Mouse (Mus musculus) bone marrow, adult 2 months (tissue): ENCODE measurements around the gene Kcnj11. TPM values are rescaled to one million over a fixed set of nuclear protein-coding genes. Genes with fewer than 3 reads are reported as not detected.

Source experiments
- H3K27ac ChIP-seq: fragments of 200-500 bp; 2 replicates; pipeline ENCODE4 v1.5.1; 2012; ENCODE audit warnings: low read depth, mild to moderate bottlenecking, control low read depth, inconsistent platforms, low read length; ENCODE audit not compliant: control insufficient read depth, poor library complexity, insufficient read depth
- H3K4me1 ChIP-seq: fragments of 200-500 bp; 2 replicates; pipeline ENCODE4 v1.6.1; 2011; ENCODE audit warnings: low read length; ENCODE audit not compliant: control insufficient read depth, insufficient read depth
- H3K4me3 ChIP-seq: fragments of 200-500 bp; replicated peaks from 2 replicates; pipeline ENCODE3; 2011; ENCODE audit warnings: mild to moderate bottlenecking, low read depth, low read length, control low read depth; ENCODE audit not compliant: control insufficient read depth
- CTCF ChIP-seq: fragments of 200-500 bp; IDR thresholded peaks from 2 replicates; pipeline ENCODE4 v1.5.1; 2011; ENCODE audit warnings: low read length, control low read depth; ENCODE audit not compliant: control insufficient read depth, insufficient read depth
- POLR2A ChIP-seq: fragments of 200-500 bp; IDR thresholded peaks from 2 replicates; pipeline ENCODE4 v1.6.1; 2011; ENCODE audit warnings: low read depth, mild to moderate bottlenecking, control low read depth, low read length, borderline replicate concordance; ENCODE audit not compliant: control insufficient read depth
- WGBS: fragments of 180-500 bp; shearing (Covaris S2); methylation state at CpG from one replicate; pipeline ENCODE4 v1.1.7; 2018; 5-methylcytosine and 5-hydroxymethylcytosine counted together
- polyA plus RNA-seq: library from polyadenylated mRNA; stranded (reverse); fragments of >200 nt; gene quantifications from 2 replicates; pipeline ENCODE4 v1.2.4, GENCODE M21; 2011; ENCODE audit warnings: low replicate concordance; ENCODE audit not compliant: missing spikeins, insufficient read depth, insufficient read length

Gene Kcnj11
- polyA plus RNA-seq, 1 experiment: not detected

DNA sequence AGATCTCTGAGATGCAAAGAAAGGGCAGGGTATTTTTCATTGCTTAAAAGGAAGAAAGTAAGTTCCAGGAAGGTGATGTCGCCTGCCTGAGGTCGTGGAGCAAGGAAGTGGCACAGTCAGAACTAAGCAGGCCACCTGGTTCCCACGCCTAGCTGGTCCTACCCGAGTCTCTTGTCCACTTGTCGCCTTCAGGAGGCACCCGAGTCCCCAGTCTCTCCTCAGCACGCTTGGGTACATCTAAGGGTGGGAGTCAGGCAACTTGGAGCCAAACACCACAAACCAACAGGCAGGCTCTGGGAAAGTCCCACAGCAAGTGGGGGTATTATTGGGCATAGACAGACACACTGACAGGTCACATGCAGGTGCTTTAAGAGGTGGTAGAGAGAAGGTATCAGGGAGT is 30.2 kb upstream of the Kcnj11 start:
- WGBS: 24% methylated on average over 7 of the region's 7 CpGs
- no peak overlapping the region for H3K4me3 ChIP-seq
- no peak overlapping the region for H3K27ac ChIP-seq
- TF ChIP-seq CTCF (no peak), POLR2A (no peak)
- no peaks in the 10 kb centered on the region for H3K4me1 ChIP-seq

DNA sequence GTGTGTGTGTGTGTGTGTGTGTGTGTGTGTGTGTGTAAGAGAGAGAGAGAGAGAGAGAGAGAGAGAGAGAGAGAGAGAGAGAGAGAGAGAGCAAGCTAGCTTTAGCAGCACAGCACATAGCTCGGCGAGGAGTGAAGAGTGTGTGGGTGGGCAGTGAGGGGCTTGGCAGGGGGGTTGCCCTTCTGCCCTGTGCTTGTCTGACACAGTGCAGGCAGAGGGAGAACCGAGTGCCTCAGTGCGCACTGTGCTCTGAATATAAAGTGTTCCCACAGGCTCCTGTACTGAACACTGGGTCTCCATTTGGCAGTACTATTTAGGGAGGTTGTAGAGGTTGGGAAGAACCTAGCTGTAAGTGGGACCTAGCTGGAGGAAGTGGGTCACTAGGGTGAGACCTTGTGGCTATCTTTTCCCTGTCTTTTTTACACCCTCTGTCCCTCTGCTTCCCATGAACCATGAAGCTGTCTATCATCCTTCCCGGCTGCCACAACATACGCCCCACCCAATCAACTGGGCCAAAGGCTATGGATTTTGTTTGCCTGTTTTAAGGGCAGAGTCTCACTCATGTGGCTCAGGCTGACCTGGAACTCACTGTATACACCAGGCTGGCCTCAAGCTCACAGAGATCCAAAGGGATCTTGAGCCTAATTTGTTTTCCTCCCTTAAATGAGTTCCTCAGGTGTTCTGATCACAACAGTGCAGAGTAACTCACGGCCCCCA is 29.1 kb upstream of the Kcnj11 start:
- no peaks in the 10 kb centered on the region for H3K4me1 ChIP-seq
- H3K4me3 ChIP-seq: no peak overlapping the region
- TF ChIP-seq POLR2A (no peak), CTCF (no peak)
- WGBS: 73% methylated on average over 7 of the region's 7 CpGs
- no peak overlapping the region for H3K27ac ChIP-seq

DNA sequence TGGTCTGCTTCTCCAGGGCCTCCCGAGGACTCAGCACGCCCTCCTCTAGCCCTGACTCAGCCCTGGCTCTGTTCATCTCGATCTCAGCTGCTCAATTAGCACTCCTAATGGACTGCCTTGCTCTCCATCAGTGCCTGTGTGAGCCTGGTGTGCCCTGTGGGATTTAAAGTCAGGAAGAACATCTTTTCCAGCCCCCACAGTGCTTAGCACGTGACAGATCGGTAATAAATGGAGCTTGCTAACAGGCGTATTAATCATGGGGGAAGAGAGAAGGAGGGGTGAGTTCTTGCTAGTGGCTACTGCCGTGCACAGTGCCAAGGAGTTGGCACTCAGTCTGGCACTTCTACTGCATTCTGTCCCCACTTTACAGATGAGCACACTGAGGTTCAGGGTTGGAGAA is 27.6 kb upstream of the Kcnj11 start:
- no peak for TF ChIP-seq CTCF
- TF ChIP-seq POLR2A: no peak
- no peak overlapping the region for H3K27ac ChIP-seq
- WGBS: 58% methylated on average over 7 of the region's 7 CpGs

DNA sequence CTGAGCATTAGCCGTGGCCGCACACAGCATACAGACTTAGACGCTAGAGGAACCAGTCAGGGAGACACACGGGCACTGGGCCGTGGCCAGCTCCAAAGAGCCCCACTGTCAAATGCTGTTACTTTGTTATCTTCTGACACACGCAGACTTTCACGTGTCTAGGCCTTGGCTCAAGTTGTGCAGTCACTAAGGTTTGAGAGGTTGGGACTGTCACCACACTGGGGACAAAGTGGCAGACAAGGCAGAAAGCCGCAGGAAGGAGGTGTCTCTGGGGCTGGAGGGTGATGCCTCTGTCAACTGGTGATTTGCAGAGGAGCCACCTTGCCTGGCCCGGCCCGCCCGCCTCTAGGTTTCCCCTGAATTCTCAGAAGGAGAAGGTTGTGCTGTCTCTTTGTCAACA is 24.8 kb upstream of the Kcnj11 start:
- Histone ChIP-seq H3K27ac (no peak overlapping the region), H3K4me3 (no peak overlapping the region), H3K4me1 (no peaks in the 10 kb centered on the region)
- 84% methylated on average over 11 of the region's 11 CpGs for WGBS
- TF ChIP-seq CTCF (no peak), POLR2A (no peak)

More for the DNA sequence above, 27.6 kb upstream of the Kcnj11 start:
- Histone ChIP-seq H3K4me3 (no peak overlapping the region), H3K4me1 (no peaks in the 10 kb centered on the region)

DNA sequence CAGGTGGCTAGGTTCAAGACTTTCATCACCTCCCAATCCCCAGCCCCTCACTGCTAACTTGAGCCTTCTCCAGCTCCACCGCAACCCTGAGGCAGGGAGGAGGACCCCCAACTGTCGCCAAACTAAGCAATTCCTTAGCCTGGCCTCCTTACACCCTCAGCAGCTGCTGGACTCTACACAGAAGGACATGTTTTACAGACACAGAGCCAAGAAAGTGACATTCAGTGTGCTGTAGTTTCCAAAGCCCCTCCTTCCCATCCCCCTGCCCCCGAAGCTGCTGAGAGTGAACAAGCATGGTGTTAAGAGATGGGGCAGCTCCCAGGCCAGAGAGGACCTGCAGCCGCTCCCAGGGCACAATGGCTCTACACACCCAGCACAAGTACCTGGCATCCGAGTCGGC is 23.9 kb upstream of the Kcnj11 start:
- Histone ChIP-seq H3K4me1 (no peaks in the 10 kb centered on the region), H3K4me3 (no peak overlapping the region), H3K27ac (no peak overlapping the region)
- WGBS: 74% methylated on average over 6 of the region's 6 CpGs
- TF ChIP-seq CTCF (no peak), POLR2A (no peak)

DNA sequence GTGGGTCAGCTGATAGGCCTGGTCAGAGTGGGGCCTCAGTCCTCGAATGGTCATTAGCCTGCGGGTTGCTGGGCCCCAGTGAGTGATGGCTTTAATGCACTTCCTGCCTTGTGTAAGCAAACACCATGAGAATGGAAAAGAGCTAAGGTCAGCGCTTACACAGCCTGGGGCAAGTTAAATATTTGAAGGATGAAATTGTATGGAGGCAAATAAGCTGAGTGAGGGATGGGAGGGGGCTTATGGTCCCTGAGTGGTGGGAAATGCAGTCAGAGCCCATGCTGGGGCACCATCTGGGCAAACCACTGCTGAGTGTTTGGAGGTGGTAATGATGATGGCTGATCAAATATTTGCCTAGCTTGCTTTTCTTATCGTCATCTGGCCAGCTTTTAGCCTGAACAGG is 22.4 kb upstream of the Kcnj11 start:
- TF ChIP-seq CTCF: no peak
- TF ChIP-seq POLR2A: no peak
- no peaks in the 10 kb centered on the region for H3K4me1 ChIP-seq
- H3K4me3 ChIP-seq: no peak overlapping the region
- 63% methylated on average over 4 of the region's 4 CpGs for WGBS
- no peak overlapping the region for H3K27ac ChIP-seq

GRCm38 (mm10) chr7:46117035-46117434 is 16.5 kb upstream of the Kcnj11 start:
- Histone ChIP-seq H3K4me1 (no peaks in the 10 kb centered on the region), H3K4me3 (no peak overlapping the region), H3K27ac (no peak overlapping the region)
- 89% methylated on average over 16 of the region's 16 CpGs for WGBS
- TF ChIP-seq POLR2A (no peak), CTCF (no peak)

- no peak overlapping the region for H3K4me3 ChIP-seq
- 52% methylated on average over 10 of the region's 10 CpGs for WGBS
- no peak for TF ChIP-seq CTCF
- no peak for TF ChIP-seq POLR2A
- H3K4me1 ChIP-seq: no peaks in the 10 kb centered on the region
- H3K27ac ChIP-seq: no peak overlapping the region
These were observed 15.6 kb upstream of the Kcnj11 start for GRCm38 (mm10) chr7:46116118-46116581.
